Mouse (Mus musculus): ENCODE measurements at regions not wholly inside any gene's neighbourhood (a gene's known extent, or its start where the extent isn't known, plus 50 kb on each side); places are given as distances from the start of the nearest gene placed in this dataset.

- TF ChIP-seq POLR2A (IDR thresholded peaks at IDR 0.05; ENCODE audit: low read depth, low read length) (no peak), CTCF (IDR thresholded peaks at IDR 0.05; ENCODE audit: borderline replicate concordance, insufficient read depth, low read length) (no peak)
These were observed 69.3 kb upstream of the Rap1b start for GRCm38 (mm10) chr10:117915011-117915735.

All from embryonic fibroblast, embryonic 13.5 days (primary cell).